Mouse (Mus musculus): ENCODE measurements around the gene Acr.

DNA sequence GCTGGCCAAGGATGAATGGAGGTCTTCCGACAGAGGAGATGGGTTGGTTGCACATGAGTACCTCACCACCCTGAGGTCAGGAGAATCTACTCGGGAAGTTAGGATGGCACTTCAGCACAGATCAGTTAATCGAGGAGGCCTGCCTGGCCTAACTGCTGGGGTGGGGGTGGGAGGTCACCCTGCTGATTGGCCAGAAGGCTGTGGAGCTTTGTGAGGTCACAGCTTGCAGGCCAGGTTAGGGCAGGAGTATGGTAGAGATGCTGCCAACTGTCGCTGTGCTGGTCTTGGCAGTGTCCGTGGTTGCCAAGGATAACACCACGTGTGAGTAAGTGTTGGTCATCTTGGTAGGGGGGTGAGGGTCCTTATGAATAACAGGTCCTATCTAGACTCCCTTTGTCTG is at the start of gene Acr:
- TF ChIP-seq USF1 (IDR thresholded peaks at IDR 0.05; ENCODE audit: low read depth) (no peak), CTCF (IDR thresholded peaks at IDR 0.05; ENCODE audit: control insufficient read depth, insufficient read depth, insufficient read length) (no peak), MYOG (IDR thresholded peaks at IDR 0.05; ENCODE audit: control insufficient read depth, extremely low read depth, insufficient read length) (no peak), MAX (IDR thresholded peaks at IDR 0.05) (no peak), FOSL1 (IDR thresholded peaks at IDR 0.05; ENCODE audit: insufficient read depth, low read length, poor library complexity, severe bottlenecking) (no peak), CEBPB (IDR thresholded peaks at IDR 0.05; ENCODE audit: low read depth) (no peak)
